Mouse (Mus musculus): ENCODE data around the gene Scube3.

The Scube3 gene

GRCm38 (mm10) chr17:28141771-28142699 lies at the start of gene Scube3:
TSS of gene Scube3 (plus strand) at chr17:28142141.
- no peak for ATAC-seq (ENCODE audit: low TSS enrichment)

DNA sequence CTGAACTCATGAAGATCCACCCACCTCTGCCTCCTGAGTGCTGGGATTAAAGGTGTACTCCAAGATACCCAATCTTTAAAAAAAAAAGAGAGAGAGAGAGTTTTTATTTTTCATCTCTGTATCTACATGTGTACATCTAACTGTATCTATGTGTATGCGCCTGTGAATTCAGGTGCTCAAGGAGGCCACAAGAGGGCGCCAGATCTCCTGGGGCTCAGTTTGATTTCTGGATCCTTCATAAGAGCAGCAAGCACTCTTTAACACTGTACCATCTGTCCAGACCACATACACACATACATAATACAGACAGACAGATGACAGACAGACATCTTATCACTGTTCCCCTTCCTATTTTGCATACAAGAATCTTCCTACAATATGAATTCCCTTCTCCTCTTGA lies 49.6 kb upstream of the Scube3 start:
- no peak for ATAC-seq (ENCODE audit: low TSS enrichment)

- no peak for ATAC-seq (ENCODE audit: low TSS enrichment)
Measured at GRCm38 (mm10) chr17:28093837-28094236, 48.1 kb upstream of the Scube3 start.

GRCm38 (mm10) chr17:28096418-28096817 lies 45.5 kb upstream of the Scube3 start:
- no peak for ATAC-seq (ENCODE audit: low TSS enrichment)

- no peak for ATAC-seq (ENCODE audit: low TSS enrichment)
Measured at GRCm38 (mm10) chr17:28097308-28097707, 44.6 kb upstream of the Scube3 start.

- no peak for ATAC-seq (ENCODE audit: low TSS enrichment)
Measured at GRCm38 (mm10) chr17:28099086-28099485, 42.9 kb upstream of the Scube3 start.

GRCm38 (mm10) chr17:28100669-28101068 lies 41.3 kb upstream of the Scube3 start:
- no peak for ATAC-seq (ENCODE audit: low TSS enrichment)

DNA sequence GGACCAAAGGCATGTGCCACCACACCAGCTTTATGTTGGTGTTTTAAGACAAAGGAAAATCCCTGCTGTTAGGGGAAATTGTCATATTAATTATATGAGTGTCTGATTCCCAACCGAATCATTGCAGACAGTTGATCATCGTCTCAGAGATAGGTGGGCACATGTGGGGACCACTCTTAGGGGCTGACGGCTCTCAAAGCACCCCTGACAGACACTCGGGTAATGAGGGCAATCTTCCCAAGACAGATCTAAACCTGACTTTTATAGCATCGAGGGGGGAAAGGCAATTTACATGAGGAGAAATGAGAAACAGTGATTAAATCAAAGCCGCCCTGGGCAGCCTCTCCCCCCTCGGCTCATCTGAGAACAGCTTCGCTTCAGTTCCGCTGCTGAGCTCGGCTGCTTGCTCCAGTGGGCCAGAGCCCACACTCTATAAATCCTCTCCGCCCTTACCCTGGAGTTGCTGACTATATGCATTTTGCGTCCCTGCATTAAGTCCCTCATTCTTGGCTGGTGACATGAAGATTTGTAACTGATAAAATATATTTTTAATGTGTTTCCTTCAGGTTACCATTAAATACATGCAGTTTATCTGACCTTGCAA lies 40.6 kb upstream of the Scube3 start:
- ATAC-seq (ENCODE audit: low TSS enrichment): no peak

GRCm38 (mm10) chr17:28101902-28102319 lies 40.0 kb upstream of the Scube3 start:
- no peak for ATAC-seq (ENCODE audit: low TSS enrichment)

- ATAC-seq (ENCODE audit: low TSS enrichment): no peak
Measured at GRCm38 (mm10) chr17:28104416-28104815, 37.5 kb upstream of the Scube3 start.

GRCm38 (mm10) chr17:28106352-28106751 lies 35.6 kb upstream of the Scube3 start:
- ATAC-seq (ENCODE audit: low TSS enrichment): no peak

DNA sequence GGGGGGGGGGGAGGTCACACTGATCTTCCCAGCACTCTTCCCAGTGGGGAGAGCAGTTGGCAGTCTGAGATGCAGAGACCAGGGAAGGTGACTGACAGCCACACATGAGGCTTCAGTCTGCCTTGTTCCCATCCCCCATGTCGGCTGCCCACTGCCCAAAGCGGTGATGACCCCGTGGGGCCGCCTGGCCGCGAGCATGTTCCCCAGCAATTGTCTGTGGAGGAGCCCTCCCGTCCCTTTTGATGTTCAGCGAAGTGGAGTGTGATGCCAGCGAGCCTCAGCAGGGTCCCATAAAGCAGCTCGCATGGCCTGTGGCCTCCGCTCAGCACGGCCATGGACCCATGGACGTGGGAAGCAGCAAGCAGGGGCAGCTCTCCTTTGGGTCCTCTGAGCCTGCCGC lies 34.7 kb upstream of the Scube3 start:
- no peak for ATAC-seq (ENCODE audit: low TSS enrichment)

DNA sequence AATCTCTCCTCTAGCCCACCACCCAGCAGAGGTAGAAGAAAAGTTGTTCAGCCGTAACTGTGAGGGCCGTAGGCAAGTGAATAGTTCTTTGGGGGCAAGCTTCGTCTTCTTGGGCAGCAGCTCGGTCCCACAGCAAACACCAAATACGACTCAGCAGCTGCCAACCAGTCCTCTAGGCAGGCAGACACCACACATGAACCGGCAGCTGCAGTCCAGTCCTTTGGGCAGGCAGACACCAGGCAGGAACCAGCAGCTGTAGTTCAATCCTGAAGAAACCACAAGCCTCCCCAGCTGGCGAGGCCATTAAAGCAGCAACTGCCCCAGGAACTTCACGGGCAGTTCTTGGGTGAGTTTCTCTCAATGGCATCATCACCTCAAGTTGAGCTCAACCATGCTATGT lies 29.7 kb upstream of the Scube3 start:
- no peak for ATAC-seq (ENCODE audit: low TSS enrichment)

DNA sequence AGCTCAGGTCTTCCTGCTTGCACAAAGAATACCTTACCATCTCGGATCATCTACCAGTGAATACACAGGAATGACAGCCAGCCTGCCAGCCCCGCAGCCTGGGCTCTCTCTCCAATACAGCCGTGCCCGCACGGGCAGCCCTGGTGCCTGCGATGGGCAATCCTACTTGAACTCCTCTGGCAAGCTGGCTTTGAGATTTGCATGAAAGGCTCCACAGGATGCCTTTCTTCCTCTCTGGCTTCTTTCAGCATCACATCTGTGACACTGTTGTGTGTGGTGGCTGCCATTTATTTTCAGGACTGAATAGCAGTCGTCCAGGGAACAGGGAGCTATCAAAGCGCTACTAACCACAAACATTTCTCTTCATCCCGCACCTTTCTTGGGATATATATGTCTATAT lies 25.6 kb upstream of the Scube3 start:
- no peak for ATAC-seq (ENCODE audit: low TSS enrichment)

DNA sequence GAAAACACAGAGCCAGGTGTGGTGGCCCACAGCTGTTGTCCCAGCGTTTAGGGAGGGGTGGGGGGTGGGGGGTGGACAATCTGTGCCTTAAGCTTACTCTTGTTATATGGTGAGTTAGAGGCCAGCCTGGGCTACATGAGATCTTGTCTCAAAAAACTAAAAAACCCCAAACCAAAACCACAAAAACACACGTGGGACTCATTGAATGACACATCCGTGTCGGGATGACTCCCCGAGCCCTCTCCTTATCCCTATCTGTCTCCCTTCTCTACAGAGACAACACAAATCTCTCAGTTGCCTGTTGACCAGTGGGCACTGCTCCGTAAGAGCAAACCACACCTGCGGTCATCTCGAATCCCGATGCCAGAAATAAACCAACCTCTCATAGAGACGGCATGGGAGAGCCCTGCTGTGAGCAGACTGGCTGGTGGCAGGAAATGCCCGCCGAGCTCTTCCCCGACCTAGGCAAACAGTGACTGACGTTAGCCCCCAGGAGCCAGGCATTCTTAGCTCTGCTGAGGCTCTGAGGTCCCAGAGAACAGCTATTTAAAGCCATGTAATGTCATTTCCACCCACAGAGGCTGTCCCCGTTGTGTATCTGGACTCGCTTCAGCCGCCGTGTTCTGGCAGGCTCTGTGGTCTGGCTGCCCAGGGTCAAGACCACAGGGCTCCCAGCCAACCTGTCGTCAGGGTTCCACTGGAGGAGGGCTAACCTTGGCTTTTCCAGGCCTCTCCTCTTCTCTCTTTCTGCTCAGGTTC lies 24.3 kb upstream of the Scube3 start:
- ATAC-seq (ENCODE audit: low TSS enrichment): no peak

GRCm38 (mm10) chr17:28120460-28120859 lies 21.5 kb upstream of the Scube3 start:
- no peak for ATAC-seq (ENCODE audit: low TSS enrichment)

- ATAC-seq (ENCODE audit: low TSS enrichment): no peak
Measured at GRCm38 (mm10) chr17:28122949-28123348, 19.0 kb upstream of the Scube3 start.

GRCm38 (mm10) chr17:28123627-28124026 lies 18.3 kb upstream of the Scube3 start:
- ATAC-seq (ENCODE audit: low TSS enrichment): no peak

DNA sequence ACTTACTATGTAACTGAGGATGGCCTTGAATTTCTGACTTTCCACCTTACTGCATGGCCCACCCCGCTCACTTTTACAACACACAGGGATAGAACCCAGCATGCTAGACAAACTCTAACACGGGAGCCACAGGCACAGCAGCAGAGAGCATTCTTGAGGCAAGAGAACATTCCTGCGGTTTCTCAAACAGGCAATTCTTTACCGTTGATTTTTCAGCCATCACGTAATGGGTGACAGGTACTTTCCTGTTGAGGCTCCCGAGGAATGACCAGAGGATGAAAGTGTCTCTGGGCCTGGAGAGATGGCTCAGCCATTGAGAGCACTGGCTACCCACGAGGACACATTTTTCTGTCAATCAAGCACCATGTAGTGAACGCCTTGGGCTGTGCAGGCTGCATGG lies 17.6 kb upstream of the Scube3 start:
- ATAC-seq (ENCODE audit: low TSS enrichment): no peak

- no peak for ATAC-seq (ENCODE audit: low TSS enrichment)
Measured at GRCm38 (mm10) chr17:28129796-28130195, 12.1 kb upstream of the Scube3 start.

- ATAC-seq (ENCODE audit: low TSS enrichment): no peak
Measured at GRCm38 (mm10) chr17:28130391-28131125, 11.4 kb upstream of the Scube3 start.

DNA sequence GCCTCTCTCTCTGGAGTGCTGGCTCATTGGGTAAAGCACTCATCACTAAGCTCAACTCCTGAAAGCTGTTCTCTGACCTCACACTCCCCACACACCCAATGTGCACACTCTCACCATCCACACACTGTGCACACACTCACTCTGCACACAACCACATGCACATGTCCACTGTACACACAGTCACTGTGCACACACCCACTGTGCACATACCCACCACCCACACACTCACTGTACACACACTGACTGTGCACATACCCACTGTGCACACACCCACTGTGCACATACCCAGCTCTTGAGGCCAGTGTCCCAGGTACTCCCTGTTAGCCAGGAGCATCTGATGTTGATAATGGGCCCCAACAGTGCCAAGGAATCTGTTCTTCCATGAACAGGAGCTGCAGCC lies 10.8 kb upstream of the Scube3 start:
- ATAC-seq (ENCODE audit: low TSS enrichment): no peak
